Mouse (Mus musculus): ENCODE results near the gene Hsf2bp. TPM values are rescaled to one million over a fixed set of nuclear protein-coding genes. Genes with fewer than 3 reads are reported as not detected.

Gene Hsf2bp
- total and polyA plus RNA-seq, 3 experiments = 0.04 to 0.15 TPM; not detected in 1

DNA sequence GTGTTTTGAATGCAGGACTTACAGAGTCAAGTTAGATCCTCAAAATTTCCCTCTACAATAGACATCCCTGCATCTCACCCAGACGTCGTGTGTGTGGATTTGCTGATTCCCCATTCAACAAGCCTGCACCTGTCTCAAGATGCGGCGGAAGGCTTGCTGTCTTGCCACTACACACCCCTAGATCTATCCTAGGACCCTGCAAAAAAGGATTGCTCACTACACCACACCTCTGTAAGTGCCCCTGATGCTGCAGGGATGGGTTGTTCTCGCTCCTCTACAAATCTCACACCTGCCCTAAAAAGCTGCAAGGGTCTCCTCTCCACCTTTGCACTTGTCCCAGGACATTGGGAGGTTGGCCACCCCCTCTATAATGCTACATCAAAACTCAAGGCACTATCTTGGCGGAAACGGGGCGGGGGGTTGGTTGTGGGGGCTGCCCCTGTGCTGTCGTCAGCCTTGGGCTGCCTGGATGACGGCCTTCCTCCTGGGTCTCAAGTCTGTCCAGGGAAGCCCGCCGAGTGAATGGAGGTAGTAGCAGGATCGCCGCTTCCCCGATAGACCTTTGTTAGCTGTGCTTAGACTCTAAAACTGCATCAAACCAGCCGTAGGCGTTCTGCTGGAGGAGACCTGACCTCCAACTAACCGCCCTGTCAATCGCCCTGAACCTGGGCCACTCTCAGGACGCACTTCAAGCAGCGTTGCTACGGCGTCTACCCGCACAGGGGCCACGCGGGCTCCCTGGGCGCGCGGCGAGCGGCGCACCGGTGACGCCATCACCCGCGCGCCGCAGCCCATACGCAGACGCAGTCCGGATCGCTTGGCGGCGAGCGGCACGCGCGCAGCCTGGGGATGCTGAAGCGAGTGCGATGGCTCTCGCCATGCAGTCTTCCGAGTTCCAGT is at the start of gene Hsf2bp, which contains the start of gene Rrp1b (continued):
- TF ChIP-seq MAFK (IDR thresholded peaks at IDR 0.05; ENCODE audit: borderline replicate concordance, low read depth, low read length) (no peak), ZMIZ1 (IDR thresholded peaks at IDR 0.05; ENCODE audit: low read depth, low read length) (peak; percentile 87), JUND (IDR thresholded peaks at IDR 0.05; ENCODE audit: low read depth, low read length) (no peak), KAT2A (conservative IDR thresholded peaks at IDR 0.05; ENCODE audit: low read depth, low read length) (no peak; the same call in 1 of the 2 replicates), MXI1 (IDR thresholded peaks at IDR 0.05; ENCODE audit: low read depth, low read length) (peak; percentile 99)

DNA sequence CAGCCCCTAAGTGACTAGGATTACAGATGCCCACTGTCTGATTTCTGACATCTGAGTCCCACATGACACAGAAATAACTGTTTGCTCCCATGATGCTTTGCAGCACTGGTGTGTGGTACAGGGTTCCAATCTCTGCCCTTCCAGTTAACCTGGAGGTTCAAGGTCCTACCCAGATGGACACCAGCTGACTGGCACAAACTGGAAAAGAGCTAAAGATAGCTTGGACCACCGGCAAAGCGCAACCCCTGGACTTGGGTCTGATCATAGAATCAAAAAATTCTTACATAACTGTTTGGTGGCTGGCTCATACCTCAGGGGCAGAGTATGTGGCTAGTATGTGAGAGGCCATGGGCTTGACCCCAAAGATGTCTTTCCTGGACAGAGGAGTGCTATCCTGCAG is 47.2 kb upstream of the Hsf2bp start:
- TF ChIP-seq NELFE (IDR thresholded peaks at IDR 0.05; ENCODE audit: low read depth, low read length) (no peak), MEF2A (IDR thresholded peaks at IDR 0.05; ENCODE audit: extremely low read depth, insufficient replicate concordance, low read depth, low read length, poor library complexity, severe bottlenecking) (no peak), KAT2A (conservative IDR thresholded peaks at IDR 0.05; ENCODE audit: low read depth, low read length) (no peak), JUND (IDR thresholded peaks at IDR 0.05; ENCODE audit: low read depth, low read length) (no peak)
- H3K79me2 ChIP-seq (ENCODE audit: control insufficient read depth, insufficient read depth, low read length, poor library complexity) = no peaks in the 10 kb centered on the region
- no peak overlapping the region for H3K4me3 ChIP-seq (ENCODE audit: control insufficient read depth in 1 of 2, insufficient read depth in 1 of 2, low read depth in 2 of 2, low read length in 2 of 2)
- H3K4me1 ChIP-seq (ENCODE audit: control insufficient read depth in 1 of 2, insufficient read depth in 2 of 2, low read length in 2 of 2) = peaks cover 0 to 8% of the 10 kb centered on the region in 2 experiments; a peak in 3 of 4 replicates
- no peak overlapping the region for H3K27ac ChIP-seq (ENCODE audit: control insufficient read depth, low read depth, low read length)
- no peaks in the 10 kb centered on the region for H3K9me3 ChIP-seq (replicated peaks; ENCODE audit: insufficient read depth, low read length)
- no peak overlapping the region for H3K9ac ChIP-seq (ENCODE audit: control insufficient read depth, low read depth, low read length, poor library complexity, severe bottlenecking)
- DNase-seq (ENCODE audit: low read depth, low spot score) = no peak
- H3K27me3 ChIP-seq (ENCODE audit: control insufficient read depth in 1 of 2, insufficient read depth in 2 of 2, low read length in 2 of 2) = no peaks in the 10 kb centered on the region
- peaks cover 0 to 4% of the 10 kb centered on the region in 2 experiments; a peak in 1 of 4 replicates for H3K36me3 ChIP-seq (ENCODE audit: control insufficient read depth in 1 of 2, insufficient read depth in 2 of 2, low read length in 2 of 2)

DNA sequence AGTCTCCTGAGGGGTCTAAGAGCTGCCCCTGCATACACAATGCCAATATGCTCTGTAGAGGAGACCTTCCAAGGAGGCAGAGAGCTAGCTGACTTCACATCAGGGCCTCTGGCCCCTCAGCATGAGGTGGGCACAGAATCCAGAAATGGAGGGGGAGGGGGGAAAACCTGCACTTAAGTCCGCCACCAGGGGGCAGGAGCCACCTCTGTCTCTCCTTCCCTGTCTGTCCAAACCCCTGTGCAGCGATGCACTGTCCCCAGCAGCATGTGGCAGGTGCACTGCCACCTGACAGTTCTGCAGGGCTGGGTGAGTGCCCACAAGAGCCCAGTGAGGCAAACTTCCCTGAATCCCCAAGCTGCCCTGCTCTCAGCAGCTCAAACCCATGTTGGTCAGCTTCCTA is 39.0 kb upstream of the Hsf2bp start:
- H3K4me3 ChIP-seq (ENCODE audit: control insufficient read depth in 1 of 2, insufficient read depth in 1 of 2, low read depth in 2 of 2, low read length in 2 of 2) = peak overlapping the region in 1 of 2 experiments; percentile 83; a peak in 1 of 4 replicates
- no peaks in the 10 kb centered on the region for H3K9me3 ChIP-seq (replicated peaks; ENCODE audit: insufficient read depth, low read length)
- peaks cover 3 to 10% of the 10 kb centered on the region in 2 experiments; a peak in 3 of 4 replicates for H3K4me1 ChIP-seq (ENCODE audit: control insufficient read depth in 1 of 2, insufficient read depth in 2 of 2, low read length in 2 of 2)
- DNase-seq (ENCODE audit: low read depth, low spot score) = peak; percentile 73
- H3K36me3 ChIP-seq (ENCODE audit: control insufficient read depth in 1 of 2, insufficient read depth in 2 of 2, low read length in 2 of 2) = peaks cover 0 to 4% of the 10 kb centered on the region in 2 experiments; a peak in 2 of 4 replicates
- H3K79me2 ChIP-seq (ENCODE audit: control insufficient read depth, insufficient read depth, low read length, poor library complexity) = no peaks in the 10 kb centered on the region
- H3K9ac ChIP-seq (ENCODE audit: control insufficient read depth, low read depth, low read length, poor library complexity, severe bottlenecking) = peak overlapping the region; percentile 54
- H3K27ac ChIP-seq (ENCODE audit: control insufficient read depth, low read depth, low read length) = no peak overlapping the region
- H3K27me3 ChIP-seq (ENCODE audit: control insufficient read depth in 1 of 2, insufficient read depth in 2 of 2, low read length in 2 of 2) = no peaks in the 10 kb centered on the region
- TF ChIP-seq NELFE (IDR thresholded peaks at IDR 0.05; ENCODE audit: low read depth, low read length) (no peak), MEF2A (IDR thresholded peaks at IDR 0.05; ENCODE audit: extremely low read depth, insufficient replicate concordance, low read depth, low read length, poor library complexity, severe bottlenecking) (no peak), CHD1 (IDR thresholded peaks at IDR 0.05; ENCODE audit: low read depth, low read length) (no peak), CTCF (IDR thresholded peaks at IDR 0.05 in 2 of 3, conservative IDR thresholded peaks at IDR 0.05 in 1 of 3; ENCODE audit: control insufficient read depth in 1 of 3, insufficient read depth in 1 of 3, low read depth in 2 of 3, low read length in 3 of 3, poor library complexity in 1 of 3, severe bottlenecking in 1 of 3) (peak; percentile 83 to 86 (median 85)), ZC3H11A (IDR thresholded peaks at IDR 0.05; ENCODE audit: low read depth, low read length) (peak; percentile 63), MAFK (IDR thresholded peaks at IDR 0.05; ENCODE audit: borderline replicate concordance, low read depth, low read length) (no peak), ZNF384 (IDR thresholded peaks at IDR 0.05; ENCODE audit: low read depth, low read length) (no peak; the same call in 1 of the 2 replicates), ZMIZ1 (IDR thresholded peaks at IDR 0.05; ENCODE audit: low read depth, low read length) (no peak), TCF12 (IDR thresholded peaks at IDR 0.05; ENCODE audit: low read depth, low read length) (no peak), CHD2 (IDR thresholded peaks at IDR 0.05; ENCODE audit: low read length) (no peak), EP300 (IDR thresholded peaks at IDR 0.05; ENCODE audit: low read depth in 1 of 2, low read length in 2 of 2) (no peak), TBP (IDR thresholded peaks at IDR 0.05; ENCODE audit: low read depth, low read length) (no peak), POLR2AphosphoS2 (IDR thresholded peaks at IDR 0.05; ENCODE audit: low read length) (no peak), ETS1 (IDR thresholded peaks at IDR 0.05; ENCODE audit: low read depth, low read length) (no peak), RCOR1 (IDR thresholded peaks at IDR 0.05; ENCODE audit: low read depth, low read length) (no peak), ELF1 (IDR thresholded peaks at IDR 0.05; ENCODE audit: low read depth, low read length) (no peak), NRF1 (IDR thresholded peaks at IDR 0.05; ENCODE audit: insufficient read depth, low read depth, low read length, poor library complexity, severe bottlenecking) (no peak), SMC3 (IDR thresholded peaks at IDR 0.05; ENCODE audit: low read depth, low read length) (peak; percentile 82), GATA1 (IDR thresholded peaks at IDR 0.05; ENCODE audit: low read depth, low read length) (no peak), MXI1 (IDR thresholded peaks at IDR 0.05; ENCODE audit: low read depth, low read length) (no peak), USF2 (IDR thresholded peaks at IDR 0.05; ENCODE audit: borderline replicate concordance in 1 of 2, insufficient read depth in 1 of 2, low read depth in 1 of 2, low read length in 2 of 2) (no peak), SIN3A (IDR thresholded peaks at IDR 0.05; ENCODE audit: low read length) (no peak), RAD21 (IDR thresholded peaks at IDR 0.05; ENCODE audit: low read depth, low read length) (peak; percentile 72)

All from MEL (cell line).